Mouse (Mus musculus): ENCODE results near the gene Hes1. TPM values are rescaled to one million over a fixed set of nuclear protein-coding genes. Genes with fewer than 3 reads are reported as not detected.
"Not testable (repeated sequence)": the region's sequence is repeated elsewhere in the genome, so short reads cannot be mapped to it uniquely, and the experiment has no call there.

The Hes1 gene
- polyA plus RNA-seq, 1 experiment from 2014 or later: 13.6 TPM

- not testable (repeated sequence) for H3K4me3 ChIP-seq (replicated peaks); ATAC-seq (ENCODE audit: low FRiP score); H3K9me3 ChIP-seq (replicated peaks); H3K36me3 ChIP-seq; H3K4me2 ChIP-seq; H3K4me1 ChIP-seq; H3K9ac ChIP-seq (replicated peaks); H3K27me3 ChIP-seq (replicated peaks); H3K27ac ChIP-seq (replicated peaks)
- WGBS: 77% methylated on average over 11 of the region's 11 CpGs
Observed at GRCm38 (mm10) chr16:30108167-30108566, 44.0 kb downstream of the Hes1 start.

GRCm38 (mm10) chr16:30110466-30110865 lies 46.3 kb downstream of the Hes1 start:
- Histone ChIP-seq H3K9me3 (replicated peaks) (no peaks in the 10 kb centered on the region), H3K9ac (replicated peaks) (no peak overlapping the region), H3K27me3 (replicated peaks) (no peaks in the 10 kb centered on the region; the same call in 1 of the 2 replicates), H3K4me2 (no peak overlapping the region), H3K4me3 (replicated peaks) (no peak overlapping the region), H3K4me1 (no peaks in the 10 kb centered on the region; the same call in 1 of the 2 replicates), H3K36me3 (no peaks in the 10 kb centered on the region), H3K27ac (replicated peaks) (no peak overlapping the region)
- ATAC-seq (ENCODE audit: low FRiP score): no peak
- 94% methylated on average over 3 of the region's 3 CpGs for WGBS

GRCm38 (mm10) chr16:30111069-30111468 lies 46.9 kb downstream of the Hes1 start:
- ATAC-seq (ENCODE audit: low FRiP score): no peak
- no peaks in the 10 kb centered on the region for H3K9me3 ChIP-seq (replicated peaks)
- H3K4me2 ChIP-seq: no peak overlapping the region
- H3K4me1 ChIP-seq: no peaks in the 10 kb centered on the region; the same call in 1 of the 2 replicates
- no peaks in the 10 kb centered on the region; the same call in 1 of the 2 replicates for H3K27me3 ChIP-seq (replicated peaks)
- no peak overlapping the region for H3K4me3 ChIP-seq (replicated peaks)
- H3K36me3 ChIP-seq: no peaks in the 10 kb centered on the region
- no peak overlapping the region for H3K27ac ChIP-seq (replicated peaks)
- no peak overlapping the region for H3K9ac ChIP-seq (replicated peaks)

GRCm38 (mm10) chr16:30111566-30111965 lies 47.4 kb downstream of the Hes1 start:
- no peak overlapping the region for H3K4me3 ChIP-seq (replicated peaks)
- H3K27me3 ChIP-seq (replicated peaks): no peaks in the 10 kb centered on the region; the same call in 1 of the 2 replicates
- WGBS: 83% methylated on average over 2 of the region's 2 CpGs
- no peaks in the 10 kb centered on the region for H3K36me3 ChIP-seq
- ATAC-seq (ENCODE audit: low FRiP score): no peak
- no peak overlapping the region for H3K4me2 ChIP-seq
- H3K9me3 ChIP-seq (replicated peaks): no peaks in the 10 kb centered on the region
- no peak overlapping the region for H3K9ac ChIP-seq (replicated peaks)
- H3K4me1 ChIP-seq: no peaks in the 10 kb centered on the region; the same call in 1 of the 2 replicates
- no peak overlapping the region for H3K27ac ChIP-seq (replicated peaks)

GRCm38 (mm10) chr16:30113170-30113569 lies 49.0 kb downstream of the Hes1 start:
- Histone ChIP-seq H3K9me3 (replicated peaks) (no peaks in the 10 kb centered on the region), H3K27me3 (replicated peaks) (no peaks in the 10 kb centered on the region), H3K27ac (replicated peaks) (no peak overlapping the region), H3K4me2 (no peak overlapping the region), H3K36me3 (no peaks in the 10 kb centered on the region), H3K4me1 (no peaks in the 10 kb centered on the region; the same call in 1 of the 2 replicates), H3K4me3 (replicated peaks) (no peak overlapping the region), H3K9ac (replicated peaks) (no peak overlapping the region)
- WGBS: 45% methylated on average over 3 of the region's 3 CpGs
- no peak for ATAC-seq (ENCODE audit: low FRiP score)

- H3K9me3 ChIP-seq (replicated peaks): no peaks in the 10 kb centered on the region
- 90% methylated on average over 7 of the region's 8 CpGs for WGBS
- no peak overlapping the region for H3K27ac ChIP-seq (replicated peaks)
- H3K27me3 ChIP-seq (replicated peaks): no peaks in the 10 kb centered on the region
- no peaks in the 10 kb centered on the region; the same call in 1 of the 2 replicates for H3K4me1 ChIP-seq
- H3K36me3 ChIP-seq: no peaks in the 10 kb centered on the region
- no peak overlapping the region for H3K4me3 ChIP-seq (replicated peaks)
- H3K4me2 ChIP-seq: no peak overlapping the region
- ATAC-seq (ENCODE audit: low FRiP score): no peak
- no peak overlapping the region for H3K9ac ChIP-seq (replicated peaks)
Observed at GRCm38 (mm10) chr16:30113800-30114199, 49.6 kb downstream of the Hes1 start.

GRCm38 (mm10) chr16:30114451-30114850 lies 50.3 kb downstream of the Hes1 start:
- Histone ChIP-seq H3K27ac (replicated peaks) (no peak overlapping the region), H3K4me3 (replicated peaks) (no peak overlapping the region), H3K36me3 (no peaks in the 10 kb centered on the region), H3K4me2 (no peak overlapping the region), H3K9ac (replicated peaks) (no peak overlapping the region), H3K27me3 (replicated peaks) (no peaks in the 10 kb centered on the region), H3K9me3 (replicated peaks) (no peaks in the 10 kb centered on the region), H3K4me1 (no peaks in the 10 kb centered on the region; the same call in 1 of the 2 replicates)
- ATAC-seq (ENCODE audit: low FRiP score): no peak
- 79% methylated on average over 1 of the region's 1 CpGs for WGBS

Other genes with a start within 250 kb of the Hes1 start
- gene Cpn2, start 203.1 kb downstream of the Hes1 start, polyA plus RNA-seq (2015; fragmentation: Nextera tagmentation; extraction: Ambion mirVana): not detected in 2 replicates
- gene Lrrc15, start 218.9 kb downstream of the Hes1 start, polyA plus RNA-seq (2015; fragmentation: Nextera tagmentation; extraction: Ambion mirVana): 0.37 and 0.43 TPM in 2 replicates
- gene Gp5, start 246.4 kb downstream of the Hes1 start, polyA plus RNA-seq (2015; fragmentation: Nextera tagmentation; extraction: Ambion mirVana): 0.52 and 1.2 TPM in 2 replicates

All from neural tube, embryonic 15.5 days (tissue).